Comparison of ENCODE assay signal across 11 mouse cellular contexts in genomic region chr16:22348478-22349270, GRCm38 (mm10).
A peak's percentile ranks its signal among the peaks of the same experiment; 100 is the strongest.
DNase-seq lines count a peak whose midpoint lies in the region; ATAC-seq and TF ChIP-seq lines count a peak whose summit lies in the region.
"Had no signal": no experiment of that assay in that cellular context is flagged by ENCODE, and none has a peak within 500 bp of the region (broad histone marks: within the 10 kb centered on the region; RNA-seq: fewer than 3 reads in every experiment).

No protein-coding gene starts in this region.

- peaks cover 9% of the 10 kb centered on the region; the same call in 1 of the 2 replicates for H3K4me1 ChIP-seq in hindbrain, embryonic 10.5 days (replicated peaks)
- no peaks in the 10 kb centered on the region for H3K4me1 ChIP-seq in hindbrain, embryonic 11.5 days (replicated peaks; ENCODE audit: control insufficient read depth, insufficient read depth, low read length)
- no peaks in the 10 kb centered on the region for H3K4me1 ChIP-seq in cerebellum, adult 2 months (ENCODE audit: control insufficient read depth, insufficient read depth, low read length)
- H3K4me1 ChIP-seq: embryonic facial prominence, embryonic 15.5 days had no signal

- no peaks in the 10 kb centered on the region for H3K27me3 ChIP-seq in hindbrain, embryonic 10.5 days (ENCODE audit: insufficient read depth, poor library complexity, severe bottlenecking)
- H3K27me3 ChIP-seq in hindbrain, embryonic 11.5 days (ENCODE audit: control insufficient read depth, insufficient read depth, low read length): no peaks in the 10 kb centered on the region
- H3K27me3 ChIP-seq in cerebellum, adult 2 months (ENCODE audit: control insufficient read depth, insufficient read depth, low read length): no peaks in the 10 kb centered on the region; the same call in 1 of the 2 replicates
- H3K27me3 ChIP-seq: embryonic facial prominence, embryonic 15.5 days; midbrain, embryonic 12.5 days had no signal

- H3K4me3 ChIP-seq in hindbrain, embryonic 10.5 days: no peak overlapping the region
- H3K4me3 ChIP-seq in hindbrain, embryonic 11.5 days (ENCODE audit: low read depth, low read length): no peak overlapping the region
- H3K4me3 ChIP-seq in cerebellum, adult 2 months (replicated peaks; ENCODE audit: insufficient read depth, low read depth, low read length): no peak overlapping the region
- H3K4me3 ChIP-seq: embryonic facial prominence, embryonic 15.5 days; midbrain, embryonic 12.5 days had no signal

- peak overlapping the region; percentile 9; the same call in 1 of the 2 replicates for H3K27ac ChIP-seq in hindbrain, embryonic 10.5 days
- no peak overlapping the region for H3K27ac ChIP-seq in hindbrain, embryonic 11.5 days (ENCODE audit: low read depth, low read length)
- H3K27ac ChIP-seq in cerebellum, adult 2 months (ENCODE audit: insufficient read depth, low read length): no peak overlapping the region
- H3K27ac ChIP-seq: embryonic facial prominence, embryonic 15.5 days; midbrain, embryonic 12.5 days had no signal

- WGBS in hindbrain, embryonic 10.5 days: 36% methylated on average over 16 of the region's 16 CpGs
- WGBS in hindbrain, embryonic 11.5 days: 31% methylated on average over 16 of the region's 16 CpGs
- 42% methylated on average over 16 of the region's 16 CpGs for WGBS in cerebellum, adult 2 months

- no peaks in the 10 kb centered on the region for H3K9me3 ChIP-seq in hindbrain, embryonic 10.5 days
- H3K9me3 ChIP-seq in hindbrain, embryonic 11.5 days (ENCODE audit: control insufficient read depth, low read length): no peaks in the 10 kb centered on the region
- H3K9me3 ChIP-seq: embryonic facial prominence, embryonic 15.5 days; midbrain, embryonic 12.5 days had no signal

- no peaks in the 10 kb centered on the region for H3K36me3 ChIP-seq in hindbrain, embryonic 10.5 days
- H3K36me3 ChIP-seq in hindbrain, embryonic 11.5 days (ENCODE audit: control insufficient read depth, insufficient read depth, low read length): no peaks in the 10 kb centered on the region
- H3K36me3 ChIP-seq: embryonic facial prominence, embryonic 15.5 days; midbrain, embryonic 12.5 days had no signal

- no peak for TF ChIP-seq POLR2A in cerebellum, adult 2 months (IDR thresholded peaks at IDR 0.05; ENCODE audit: borderline replicate concordance, insufficient read depth, low read length)

- ATAC-seq in hindbrain, embryonic 11.5 days (ENCODE audit: low FRiP score): no peak
- no peak for ATAC-seq in activated CD4-positive, CD25-positive, alpha-beta regulatory T cell, adult 4 months

- H3K4me2 ChIP-seq in hindbrain, embryonic 11.5 days (replicated peaks; ENCODE audit: low read depth, low read length): no peak overlapping the region
- H3K4me2 ChIP-seq: embryonic facial prominence, embryonic 15.5 days; midbrain, embryonic 12.5 days had no signal

- H3K9ac ChIP-seq in hindbrain, embryonic 11.5 days (ENCODE audit: low read depth, low read length): no peak overlapping the region
- H3K9ac ChIP-seq: embryonic facial prominence, embryonic 15.5 days; midbrain, embryonic 12.5 days had no signal

- DNase-seq in hindbrain, embryonic 10.5 days (ENCODE audit: low spot score): no peak
- no peak for DNase-seq in hindbrain, embryonic 11.5 days (ENCODE audit: low spot score)
- peak; percentile 10 to 13 for DNase-seq in spleen, postnatal 36 days (ENCODE audit: low spot score in 2 of 2)
- no peak for DNase-seq in spleen, postnatal 14 days (ENCODE audit: low spot score in 2 of 2)
- peak; percentile 37 to 89 for DNase-seq in left cerebral cortex, adult 8-10 months (ENCODE audit: low spot score in 2 of 2)
- DNase-seq in telencephalon, adult 2 months (ENCODE audit: low read depth, low spot score): peak; percentile 92
- no peak for DNase-seq in cerebellum, adult 2 months
- DNase-seq: thymus, postnatal 36 days had no signal

- no peak for TF ChIP-seq CTCF in cerebellum, adult 2 months (IDR thresholded peaks at IDR 0.05; ENCODE audit: borderline replicate concordance, insufficient read depth, low read depth, low read length)

Comparison
In these comparisons a context has a peak if more than half of its experiments do, and no peak if none do; other contexts are left out.
1. DNase-seq: peak in spleen, postnatal 36 days (2 of 2), left cerebral cortex, adult 8-10 months (2 of 2) and telencephalon, adult 2 months (single experiment); none in hindbrain, embryonic 10.5 days (single experiment), hindbrain, embryonic 11.5 days (single experiment), spleen, postnatal 14 days (0 of 2) and cerebellum, adult 2 months (0 of 2).